Mouse (Mus musculus) CH12.LX (cell line): ENCODE results near the gene Grin3b. TPM values are rescaled to one million over a fixed set of nuclear protein-coding genes. Genes with fewer than 3 reads are reported as not detected.

Experiments used
- DNase-seq: peaks from one replicate; pipeline ENCODE4 v3.0.0-alpha.2; 2013; ENCODE audit errors: extremely low read depth
- H3K27ac ChIP-seq: 2 replicates; pipeline ENCODE4 v1.5.1; 2012; ENCODE audit warnings: low read depth, mild to moderate bottlenecking, control low read depth, moderate library complexity; ENCODE audit not compliant: insufficient read depth
- H3K27me3 ChIP-seq: replicated peaks from 2 replicates; pipeline ENCODE3; 2012; ENCODE audit warnings: inconsistent platforms
- H3K36me3 ChIP-seq, 2 experiments: replicated peaks in 1 of 2; 2 replicates each; pipeline versions ENCODE3 to v1.6.1; 2012; ENCODE audit warnings: inconsistent platforms in 1 of 2, low read length in 1 of 2, mild to moderate bottlenecking in 1 of 2, mixed read lengths in 1 of 2, moderate library complexity in 1 of 2; ENCODE audit not compliant: control insufficient read depth in 1 of 2, insufficient read depth in 1 of 2
- H3K4me1 ChIP-seq, 2 experiments: 2 replicates each; pipeline ENCODE4 v1.6.1; 2012; ENCODE audit warnings: inconsistent platforms in 1 of 2, moderate library complexity in 1 of 2; ENCODE audit not compliant: insufficient read depth in 2 of 2, control insufficient read depth in 1 of 2
- H3K4me2 ChIP-seq: 2 replicates; pipeline ENCODE4 v1.6.1; 2012; ENCODE audit warnings: low read depth, mild to moderate bottlenecking, control low read depth; ENCODE audit not compliant: poor library complexity, insufficient read depth, severe bottlenecking
- H3K4me3 ChIP-seq, 3 experiments: fragments of 150-350 bp in 1 of 3; sonication (generic) in 1 of 3; replicated peaks in 1 of 3; 2 replicates each; pipeline versions ENCODE3 to v1.5.1; 2011 to 2012; ENCODE audit warnings: low read depth in 2 of 3, low read length in 2 of 3, mild to moderate bottlenecking in 2 of 3, moderate library complexity in 2 of 3, control low read depth in 1 of 3, improper control_type of control experiment in 1 of 3, inconsistent platforms in 1 of 3, mixed read lengths in 1 of 3; ENCODE audit not compliant: poor library complexity in 1 of 3
- H3K79me2 ChIP-seq: replicated peaks from 2 replicates; pipeline ENCODE4 v1.6.1; 2012; ENCODE audit warnings: mild to moderate bottlenecking, moderate library complexity; ENCODE audit not compliant: control insufficient read depth, poor library complexity, insufficient read depth, severe bottlenecking; ENCODE audit errors: extremely low read depth
- H3K9ac ChIP-seq: 2 replicates; pipeline ENCODE4 v1.6.1; 2012; ENCODE audit warnings: low read depth, mild to moderate bottlenecking, control low read depth, moderate library complexity; ENCODE audit not compliant: insufficient read depth
- H3K9me3 ChIP-seq: replicated peaks from 2 replicates; pipeline ENCODE3; 2012; ENCODE audit warnings: low read length, inconsistent platforms, mixed read lengths
- CTCF ChIP-seq, 2 experiments: IDR thresholded peaks in 1 of 2; conservative IDR thresholded peaks in 1 of 2; 2 replicates each; pipeline ENCODE4 v1.5.1; 2011 to 2012; ENCODE audit warnings: low read depth in 2 of 2, low read length in 2 of 2, improper control_type of control experiment in 1 of 2, inconsistent platforms in 1 of 2, mild to moderate bottlenecking in 1 of 2, moderate library complexity in 1 of 2
- IRF4 ChIP-seq: IDR thresholded peaks from 2 replicates; pipeline ENCODE4 v1.6.1; 2014; ENCODE audit warnings: low read depth, mild to moderate bottlenecking, inconsistent platforms, low read length, improper control_type of control experiment
- MAFK ChIP-seq: IDR thresholded peaks from 2 replicates; pipeline ENCODE4 v1.6.1; 2011; ENCODE audit warnings: low read length, improper control_type of control experiment; ENCODE audit not compliant: insufficient replicate concordance
- MAX ChIP-seq: IDR thresholded peaks from 2 replicates; pipeline ENCODE4 v1.6.1; 2011; ENCODE audit warnings: low read length, improper control_type of control experiment
- MYC ChIP-seq: IDR thresholded peaks from 2 replicates; pipeline ENCODE4 v1.6.1; 2011; ENCODE audit warnings: low read depth, mild to moderate bottlenecking, improper control_type of control experiment, low read length
- NRF1 ChIP-seq: IDR thresholded peaks from 2 replicates; pipeline ENCODE4 v1.6.1; 2014; ENCODE audit warnings: low read depth, mild to moderate bottlenecking, inconsistent platforms, low read length, improper control_type of control experiment, moderate library complexity
- POLR2AphosphoS2 ChIP-seq: IDR thresholded peaks from 2 replicates; pipeline ENCODE4 v1.6.1; 2011; ENCODE audit warnings: low read depth, low read length, improper control_type of control experiment
- SIN3A ChIP-seq: IDR thresholded peaks from 2 replicates; pipeline ENCODE4 v1.6.1; 2012; ENCODE audit warnings: low read length, improper control_type of control experiment, inconsistent platforms
- SMC3 ChIP-seq: IDR thresholded peaks from 2 replicates; pipeline ENCODE4 v1.6.1; 2011; ENCODE audit warnings: low read depth, low read length, improper control_type of control experiment
- TBP ChIP-seq: conservative IDR thresholded peaks from 2 replicates; pipeline ENCODE4 v1.6.1; 2011; ENCODE audit warnings: low read depth, low read length, improper control_type of control experiment
- USF1 ChIP-seq: IDR thresholded peaks from 2 replicates; pipeline ENCODE4 v1.6.1; 2014; ENCODE audit warnings: low read depth, mild to moderate bottlenecking, inconsistent platforms, low read length, improper control_type of control experiment
- USF2 ChIP-seq: conservative IDR thresholded peaks from 2 replicates; pipeline ENCODE4 v1.6.1; 2011; ENCODE audit warnings: low read depth, low read length, improper control_type of control experiment
- ZC3H11A ChIP-seq: IDR thresholded peaks from 2 replicates; pipeline ENCODE4 v1.6.1; 2012; ENCODE audit warnings: low read depth, mild to moderate bottlenecking, inconsistent platforms, low read length, improper control_type of control experiment
- ZKSCAN1 ChIP-seq: IDR thresholded peaks from 2 replicates; pipeline ENCODE4 v1.6.1; 2012; ENCODE audit warnings: low read depth, inconsistent platforms, low read length, improper control_type of control experiment, borderline replicate concordance
- dilution Hi-C: fragments of 300-500 bp; cut with MboI; formaldehyde crosslinking; loops from 2 replicates; pipeline ENCODE4 v1.14.3; 2020; ENCODE audit warnings: low sequenced_read_pairs; ENCODE audit not compliant: extremely low pct_unique_long_range_greater_than_20kb, extremely low pct_ligation_motif_present
- in situ Hi-C: fragments of 300-500 bp; cut with MboI; formaldehyde crosslinking; loops from 3 replicates; pipeline ENCODE4 v1.14.3; 2019; ENCODE audit warnings: low sequenced_read_pairs, low pct_ligation_motif_present, low pct_unique_long_range_greater_than_20kb, mixed read lengths
- polyA plus RNA-seq: library from polyadenylated mRNA; unstranded; fragments of >175 nt; gene quantifications from 2 replicates; pipeline ENCODE4 v1.2.1, GENCODE M21; 2012; ENCODE audit warnings: low read depth; ENCODE audit not compliant: insufficient read length
- total RNA-seq, 2 experiments: library from RNA; depleted of rRNA; stranded (reverse); fragments of 300-350 nt in 1 of 2; fragments of >200 nt in 1 of 2; gene quantifications; 2 replicates each; pipeline ENCODE4 v1.2.3; 2012 to 2014

Gene Grin3b
- total and polyA plus RNA-seq, 3 experiments, result 0.27 to 0.59 (median 0.56) TPM

GRCm38 (mm10) chr10:79977324-79977723 is 6.8 kb downstream of the Grin3b start:
- H3K4me2 ChIP-seq, result no peak overlapping the region
- H3K9ac ChIP-seq, result no peak overlapping the region
- dilution Hi-C loops (no loop called here), in situ Hi-C loops (no loop called here)
- no peaks in the 10 kb centered on the region for H3K27me3 ChIP-seq
- DNase-seq, result no peak
- H3K27ac ChIP-seq, result no peak overlapping the region
- TF ChIP-seq USF2 (no peak), MYC (no peak), USF1 (no peak), IRF4 (no peak), POLR2AphosphoS2 (no peak), NRF1 (no peak), ZKSCAN1 (no peak), CTCF (conservative IDR thresholded peaks at IDR 0.05 in 1 of 2, IDR thresholded peaks at IDR 0.05 in 1 of 2; ENCODE audit: low read depth in 2 of 2, low read length in 2 of 2) (no peak), MAX (no peak), TBP (no peak), SIN3A (no peak), SMC3 (no peak), ZC3H11A (no peak)
- H3K36me3 ChIP-seq, result peaks cover 77 to 94% of the 10 kb centered on the region in 2 experiments
- H3K79me2 ChIP-seq, result peaks cover 18% of the 10 kb centered on the region
- H3K4me1 ChIP-seq, result peaks cover 15 to 25% of the 10 kb centered on the region in 2 experiments
- H3K9me3 ChIP-seq, result peaks cover 17% of the 10 kb centered on the region
- no peak overlapping the region for H3K4me3 ChIP-seq

- peaks cover 17% of the 10 kb centered on the region for H3K9me3 ChIP-seq
- dilution Hi-C loops, result no loop called here
- DNase-seq, result no peak
- H3K4me1 ChIP-seq, result peaks cover 18 to 32% of the 10 kb centered on the region in 2 experiments
- TF ChIP-seq MAFK, result no peak
- in situ Hi-C loops, result no loop called here
- no peak overlapping the region for H3K4me3 ChIP-seq
- no peak overlapping the region for H3K27ac ChIP-seq
- no peaks in the 10 kb centered on the region for H3K27me3 ChIP-seq
- H3K36me3 ChIP-seq, result peaks cover 74 to 94% of the 10 kb centered on the region in 2 experiments
- H3K4me2 ChIP-seq, result no peak overlapping the region
- H3K9ac ChIP-seq, result no peak overlapping the region
- H3K79me2 ChIP-seq, result peaks cover 26% of the 10 kb centered on the region
These were observed 7.5 kb downstream of the Grin3b start for GRCm38 (mm10) chr10:79978061-79978460.
